Comparison of ENCODE assay signal across 16 mouse cellular contexts in genomic region chr15:85143747-85144146, GRCm38 (mm10). TPM values are rescaled to one million over a fixed set of nuclear protein-coding genes. Genes with fewer than 3 reads are reported as not detected.
DNase-seq lines count a peak whose midpoint lies in the region; ATAC-seq and TF ChIP-seq lines count a peak whose summit lies in the region.
"Had no signal": no experiment of that assay in that cellular context is flagged by ENCODE, and none has a peak within 500 bp of the region (broad histone marks: within the 10 kb centered on the region; RNA-seq: fewer than 3 reads in every experiment).

No protein-coding gene starts in this region.

- DNase-seq in heart, postnatal 4 days: peak; percentile 6
- DNase-seq in heart, adult 9 months (ENCODE audit: low spot score in 2 of 2): no peak
- no peak for DNase-seq in liver, embryonic 14.5 days (ENCODE audit: low read depth in 3 of 3, low spot score in 3 of 3)
- DNase-seq in CH12.LX (ENCODE audit: extremely low read depth): peak; percentile 6
- peak; percentile 3 for DNase-seq in MEL (ENCODE audit: low read depth, low spot score)
- DNase-seq in cerebellum, adult 18-20 months: no peak
- DNase-seq in spleen, postnatal 10 days (ENCODE audit: low spot score in 2 of 2): no peak
- DNase-seq: cerebellum, postnatal 10 days; gastrocnemius, adult 2 months; right cerebral cortex, postnatal 14 days had no signal

- H3K4me3 ChIP-seq in liver, embryonic 14.5 days (ENCODE audit: insufficient read depth in 1 of 2, low read depth in 2 of 2, low read length in 2 of 2): no peak overlapping the region
- H3K4me3 ChIP-seq in liver, embryonic 12.5 days: no peak overlapping the region
- H3K4me3 ChIP-seq in CH12.LX (replicated peaks in 1 of 3; ENCODE audit: low read depth in 2 of 3, low read length in 2 of 3, poor library complexity in 1 of 3): no peak overlapping the region
- H3K4me3 ChIP-seq in MEL (ENCODE audit: control insufficient read depth in 1 of 2, insufficient read depth in 1 of 2, low read depth in 2 of 2, low read length in 2 of 2): no peak overlapping the region
- H3K4me3 ChIP-seq: embryonic facial prominence, embryonic 13.5 days; forebrain, embryonic 12.5 days; gastrocnemius, adult 2 months had no signal

- H3K27ac ChIP-seq in liver, embryonic 14.5 days: no peak overlapping the region
- no peak overlapping the region for H3K27ac ChIP-seq in liver, embryonic 12.5 days
- no peak overlapping the region for H3K27ac ChIP-seq in CH12.LX (ENCODE audit: insufficient read depth, low read depth)
- H3K27ac ChIP-seq in MEL (ENCODE audit: control insufficient read depth, low read depth, low read length): no peak overlapping the region
- H3K27ac ChIP-seq: embryonic facial prominence, embryonic 13.5 days; forebrain, embryonic 12.5 days; gastrocnemius, adult 2 months had no signal

- H3K4me1 ChIP-seq in liver, embryonic 14.5 days (replicated peaks; ENCODE audit: control insufficient read depth in 2 of 2, insufficient read depth in 2 of 2, low read length in 1 of 2): no peaks in the 10 kb centered on the region
- H3K4me1 ChIP-seq in liver, embryonic 12.5 days: no peaks in the 10 kb centered on the region
- no peaks in the 10 kb centered on the region for H3K4me1 ChIP-seq in CH12.LX (ENCODE audit: control insufficient read depth in 1 of 2, insufficient read depth in 2 of 2)
- H3K4me1 ChIP-seq in MEL (ENCODE audit: control insufficient read depth in 1 of 2, insufficient read depth in 2 of 2, low read length in 2 of 2): no peaks in the 10 kb centered on the region
- H3K4me1 ChIP-seq: embryonic facial prominence, embryonic 13.5 days; forebrain, embryonic 12.5 days had no signal

- H3K9me3 ChIP-seq in liver, embryonic 14.5 days (ENCODE audit: control insufficient read depth, low read length): no peaks in the 10 kb centered on the region
- no peaks in the 10 kb centered on the region for H3K9me3 ChIP-seq in liver, embryonic 12.5 days (replicated peaks)
- peaks cover 2% of the 10 kb centered on the region for H3K9me3 ChIP-seq in CH12.LX (replicated peaks; ENCODE audit: low read length)
- no peaks in the 10 kb centered on the region for H3K9me3 ChIP-seq in MEL (replicated peaks; ENCODE audit: insufficient read depth, low read length)
- H3K9me3 ChIP-seq: embryonic facial prominence, embryonic 13.5 days; forebrain, embryonic 12.5 days had no signal

- no peak overlapping the region for H3K4me2 ChIP-seq in liver, embryonic 14.5 days (ENCODE audit: low read depth)
- H3K4me2 ChIP-seq in liver, embryonic 12.5 days: no peak overlapping the region
- H3K4me2 ChIP-seq in CH12.LX (ENCODE audit: insufficient read depth, low read depth, poor library complexity, severe bottlenecking): no peak overlapping the region
- H3K4me2 ChIP-seq: embryonic facial prominence, embryonic 13.5 days; forebrain, embryonic 12.5 days had no signal

- H3K79me2 ChIP-seq in CH12.LX (replicated peaks; ENCODE audit: control insufficient read depth, extremely low read depth, insufficient read depth, poor library complexity, severe bottlenecking) (no peaks in the 10 kb centered on the region), MEL (ENCODE audit: control insufficient read depth, insufficient read depth, low read length, poor library complexity) (no peaks in the 10 kb centered on the region)

- ATAC-seq in liver, embryonic 14.5 days (ENCODE audit: insufficient read depth): no peak
- no peak for ATAC-seq in liver, embryonic 12.5 days
- ATAC-seq: activated CD4-positive, CD25-positive, alpha-beta regulatory T cell, adult 4 months had no signal

- TF ChIP-seq RAD21 in CH12.LX (IDR thresholded peaks at IDR 0.05; ENCODE audit: low read depth, low read length): no peak; the same call in 1 of the 2 replicates
- TF ChIP-seq RAD21 in MEL (IDR thresholded peaks at IDR 0.05; ENCODE audit: low read depth, low read length): no peak

- H3K36me3 ChIP-seq in liver, embryonic 14.5 days (replicated peaks; ENCODE audit: control insufficient read depth, insufficient read depth, low read depth): no peaks in the 10 kb centered on the region
- H3K36me3 ChIP-seq in liver, embryonic 12.5 days: no peaks in the 10 kb centered on the region
- H3K36me3 ChIP-seq in CH12.LX (replicated peaks in 1 of 2; ENCODE audit: control insufficient read depth in 1 of 2, insufficient read depth in 1 of 2, low read length in 1 of 2) (no peaks in the 10 kb centered on the region), MEL (ENCODE audit: control insufficient read depth in 1 of 2, insufficient read depth in 2 of 2, low read length in 2 of 2) (no peaks in the 10 kb centered on the region)
- H3K36me3 ChIP-seq: embryonic facial prominence, embryonic 13.5 days; forebrain, embryonic 12.5 days had no signal

- WGBS in liver, embryonic 14.5 days (ENCODE audit: insufficient replicate concordance): 85% methylated on average over 1 of the region's 1 CpGs
- 71% methylated on average over 1 of the region's 1 CpGs for WGBS in liver, embryonic 12.5 days (ENCODE audit: insufficient replicate concordance)

- in situ Hi-C loops in CH12.LX (cut with MboI; ENCODE audit: low pct_ligation_motif_present, low pct_unique_long_range_greater_than_20kb, low sequenced_read_pairs): no loop called here

- H3K27me3 ChIP-seq in liver, embryonic 14.5 days (ENCODE audit: control insufficient read depth, insufficient read depth, low read length): no peaks in the 10 kb centered on the region
- no peaks in the 10 kb centered on the region for H3K27me3 ChIP-seq in liver, embryonic 12.5 days (replicated peaks)
- H3K27me3 ChIP-seq in CH12.LX (replicated peaks) (peaks cover 93% of the 10 kb centered on the region), MEL (ENCODE audit: control insufficient read depth in 1 of 2, insufficient read depth in 2 of 2, low read length in 2 of 2) (no peaks in the 10 kb centered on the region)
- H3K27me3 ChIP-seq: embryonic facial prominence, embryonic 13.5 days had no signal

- TF ChIP-seq EP300 in liver, embryonic 14.5 days (IDR thresholded peaks at IDR 0.05; ENCODE audit: low read depth): no peak
- TF ChIP-seq EP300 in CH12.LX (IDR thresholded peaks at IDR 0.05; ENCODE audit: low read length) (no peak), MEL (IDR thresholded peaks at IDR 0.05; ENCODE audit: low read depth in 1 of 2, low read length in 2 of 2) (no peak)

- no peak overlapping the region for H3K9ac ChIP-seq in liver, embryonic 14.5 days (replicated peaks)
- H3K9ac ChIP-seq in liver, embryonic 12.5 days: no peak overlapping the region
- H3K9ac ChIP-seq in CH12.LX (ENCODE audit: insufficient read depth, low read depth) (no peak overlapping the region), MEL (ENCODE audit: control insufficient read depth, low read depth, low read length, poor library complexity, severe bottlenecking) (no peak overlapping the region)
- H3K9ac ChIP-seq: embryonic facial prominence, embryonic 13.5 days; forebrain, embryonic 12.5 days had no signal

- TF ChIP-seq POLR2A in CH12.LX (IDR thresholded peaks at IDR 0.05; ENCODE audit: low read depth, low read length) (no peak), MEL (IDR thresholded peaks at IDR 0.05; ENCODE audit: control insufficient read depth in 1 of 2, insufficient read depth in 1 of 2, low read depth in 1 of 2, low read length in 2 of 2, poor library complexity in 1 of 2) (no peak)

- dilution Hi-C loops in CH12.LX (cut with MboI; ENCODE audit: extremely low pct_ligation_motif_present, extremely low pct_unique_long_range_greater_than_20kb, low sequenced_read_pairs): no loop called here

- peak; percentile 40 for TF ChIP-seq CTCF in liver, embryonic 14.5 days (IDR thresholded peaks at IDR 0.05; ENCODE audit: low read depth)
- TF ChIP-seq CTCF in CH12.LX (conservative IDR thresholded peaks at IDR 0.05 in 1 of 2, IDR thresholded peaks at IDR 0.05 in 1 of 2; ENCODE audit: low read depth in 2 of 2, low read length in 2 of 2) (peak; percentile 20 to 25; a peak in 1 of 4 replicates), MEL (IDR thresholded peaks at IDR 0.05 in 2 of 3, conservative IDR thresholded peaks at IDR 0.05 in 1 of 3; ENCODE audit: control insufficient read depth in 1 of 3, insufficient read depth in 1 of 3, low read depth in 2 of 3, low read length in 3 of 3, poor library complexity in 1 of 3, severe bottlenecking in 1 of 3) (peak in 2 of 3 experiments; percentile 4 to 31; a peak in 3 of 6 replicates)

TF ChIP-seq in CH12.LX, 34 proteins besides CTCF, POLR2A, EP300 and RAD21 (continues in another document):
- no peak for TF ChIP-seq NELFE (IDR thresholded peaks at IDR 0.05; ENCODE audit: low read depth, low read length)
- TF ChIP-seq RCOR1 (conservative IDR thresholded peaks at IDR 0.05; ENCODE audit: low read depth, low read length): no peak
- no peak for TF ChIP-seq POLR2AphosphoS2 (IDR thresholded peaks at IDR 0.05; ENCODE audit: low read depth, low read length)
- TF ChIP-seq USF1 (IDR thresholded peaks at IDR 0.05; ENCODE audit: low read depth, low read length): no peak

TF ChIP-seq in MEL, 35 proteins besides CTCF, POLR2A, EP300 and RAD21 (continues in another document):
- TF ChIP-seq RCOR1 (IDR thresholded peaks at IDR 0.05; ENCODE audit: low read depth, low read length) (no peak), MAZ (IDR thresholded peaks at IDR 0.05; ENCODE audit: low read depth, low read length) (no peak), MAX (IDR thresholded peaks at IDR 0.05; ENCODE audit: low read length) (no peak), MYC (IDR thresholded peaks at IDR 0.05; ENCODE audit: low read depth, low read length) (no peak), POLR2AphosphoS5 (IDR thresholded peaks at IDR 0.05; ENCODE audit: borderline replicate concordance, low read depth, low read length) (no peak)

RNA-seq across cellular contexts. Expression of gene Ribc2, which starts 11.9 kb away (rescaled TPM):
- total RNA-seq in heart, postnatal 4 days (2021): not detected
- not detected in 2 replicates for polyA plus RNA-seq in liver, embryonic 14.5 days (2012; rRNA removed)
- polyA plus RNA-seq in liver, embryonic 14.5 days (2014; fragmentation: Nextera tagmentation; extraction: Ambion mirVana): not detected in 2 replicates
- not detected in 2 replicates for polyA plus RNA-seq in liver, embryonic 12.5 days (2016; fragmentation: Nextera tagmentation; extraction: Ambion mirVana)
- total RNA-seq in CH12.LX (2012; rRNA removed): not detected in 2 replicates
- total RNA-seq in CH12.LX (2014; rRNA removed): not detected in 2 replicates
- polyA plus RNA-seq in CH12.LX (2012; ENCODE audit: insufficient read length, low read depth): not detected in 2 replicates
- total RNA-seq in MEL (2012; rRNA removed): not detected in 2 replicates
- polyA plus RNA-seq in MEL (2012; ENCODE audit: insufficient read depth in 1 of 2, insufficient read length in 2 of 2, low read depth in 1 of 2, low replicate concordance in 2 of 2, missing spikeins in 1 of 2): not detected
- total RNA-seq: gastrocnemius, adult 2 months had no signal
- polyA plus RNA-seq: activated CD4-positive, CD25-positive, alpha-beta regulatory T cell, adult 4 months; heart, embryonic 14.5 days; liver, embryonic 16.5 days had no signal

RNA-seq across cellular contexts. Expression of gene Smc1b, which starts 12.0 kb away (rescaled TPM):
- total RNA-seq in heart, postnatal 4 days (2021): under 1 TPM; 0.11 to 0.12 TPM
- polyA plus RNA-seq in liver, embryonic 14.5 days (2012; rRNA removed): 0.04 and 0.25 TPM in 2 replicates
- polyA plus RNA-seq in liver, embryonic 14.5 days (2014; fragmentation: Nextera tagmentation; extraction: Ambion mirVana): 0.25 and 0.43 TPM in 2 replicates
- 0.18 and 0.31 TPM in 2 replicates for polyA plus RNA-seq in liver, embryonic 12.5 days (2016; fragmentation: Nextera tagmentation; extraction: Ambion mirVana)
- not detected in 2 replicates for total RNA-seq in CH12.LX (2012; rRNA removed)
- not detected in 2 replicates for total RNA-seq in CH12.LX (2014; rRNA removed)
- not detected in 2 replicates for polyA plus RNA-seq in CH12.LX (2012; ENCODE audit: insufficient read length, low read depth)
- total RNA-seq in MEL (2012; rRNA removed): not detected in 2 replicates
- not detected for polyA plus RNA-seq in MEL (2012; ENCODE audit: insufficient read depth in 1 of 2, insufficient read length in 2 of 2, low read depth in 1 of 2, low replicate concordance in 2 of 2, missing spikeins in 1 of 2)
- total RNA-seq: gastrocnemius, adult 2 months had no signal
- polyA plus RNA-seq: activated CD4-positive, CD25-positive, alpha-beta regulatory T cell, adult 4 months had no signal

Comparison
In these comparisons a context has a peak if more than half of its experiments do, and no peak if none do; other contexts are left out.
1. DNase-seq: peak in heart, postnatal 4 days (single experiment), CH12.LX (single experiment) and MEL (single experiment); none in heart, adult 9 months (0 of 2), liver, embryonic 14.5 days (0 of 3), cerebellum, adult 18-20 months (0 of 2) and spleen, postnatal 10 days (0 of 2).
2. Peak in every context shown above with its lines, with median percentiles within 50 percentile points of each other: CTCF ChIP-seq.